Mouse (Mus musculus): ENCODE measurements around the gene Irf4. TPM values are rescaled to one million over a fixed set of nuclear protein-coding genes. Genes with fewer than 3 reads are reported as not detected.

The Irf4 gene
- polyA plus RNA-seq, 1 experiment from 2014 or later, result 0.09 TPM

DNA sequence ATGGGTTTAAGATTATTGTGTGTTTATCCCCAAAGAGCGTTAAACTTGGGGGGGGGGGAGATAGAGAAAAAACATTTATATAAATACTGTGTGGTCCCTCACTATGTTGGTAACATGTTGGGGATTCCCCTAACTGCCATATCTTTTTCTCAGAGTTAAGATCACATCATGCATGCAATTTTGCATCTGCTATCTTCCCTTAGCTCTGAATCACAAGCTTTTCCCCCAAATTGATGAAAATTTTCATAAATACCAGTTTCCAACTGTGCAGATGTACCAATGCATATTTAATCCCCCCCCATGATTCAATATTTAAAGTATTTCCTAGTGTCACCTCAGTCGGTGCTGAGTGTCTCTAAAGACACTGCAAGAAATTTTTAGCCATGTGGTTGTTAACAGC is 11.8 kb upstream of the Irf4 start:
- H3K4me2 ChIP-seq, result no peak overlapping the region
- no peak for DNase-seq
- H3K4me1 ChIP-seq (ENCODE audit: insufficient read depth), result no peaks in the 10 kb centered on the region
- WGBS, result 76% methylated on average over 2 of the region's 2 CpGs
- H3K27me3 ChIP-seq (ENCODE audit: insufficient read depth, low read length), result no peaks in the 10 kb centered on the region
- H3K4me3 ChIP-seq (ENCODE audit: low read depth, low read length), result no peak overlapping the region
- H3K36me3 ChIP-seq (ENCODE audit: insufficient read depth), result no peaks in the 10 kb centered on the region
- no peak overlapping the region for H3K9ac ChIP-seq
- no peak for TF ChIP-seq CTCF (IDR thresholded peaks at IDR 0.05; ENCODE audit: low read depth)
- H3K9me3 ChIP-seq (ENCODE audit: low read depth, low read length), result no peaks in the 10 kb centered on the region
- ATAC-seq (ENCODE audit: insufficient read depth), result no peak
- H3K27ac ChIP-seq (ENCODE audit: low read depth), result no peak overlapping the region

DNA sequence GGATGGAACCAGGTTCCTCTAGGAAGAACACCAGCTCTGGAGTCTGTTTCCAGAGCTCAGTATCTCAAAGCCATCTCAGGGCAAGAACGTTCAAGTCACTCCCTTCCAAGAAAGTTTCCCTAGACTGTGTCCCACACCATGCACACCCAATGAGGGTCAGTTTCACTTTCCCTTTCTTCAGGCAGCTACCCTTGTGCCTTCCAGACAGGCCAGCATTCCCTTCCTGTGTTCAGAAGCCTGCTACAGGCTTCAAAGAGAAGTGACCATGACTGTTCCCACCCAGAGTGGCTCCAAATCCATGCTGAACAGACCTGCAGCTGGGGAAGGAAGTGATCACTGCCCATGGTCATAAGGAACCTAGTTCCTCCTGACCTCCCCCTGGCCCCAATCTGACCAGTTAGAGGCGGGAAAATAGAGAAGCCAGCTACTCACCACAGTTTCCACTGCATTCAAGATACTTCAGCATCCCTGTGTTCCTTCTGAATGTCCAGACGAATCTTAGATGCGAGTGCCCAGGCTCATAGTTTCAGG is 10.7 kb upstream of the Irf4 start:
- WGBS, result 78% methylated on average over 4 of the region's 4 CpGs

DNA sequence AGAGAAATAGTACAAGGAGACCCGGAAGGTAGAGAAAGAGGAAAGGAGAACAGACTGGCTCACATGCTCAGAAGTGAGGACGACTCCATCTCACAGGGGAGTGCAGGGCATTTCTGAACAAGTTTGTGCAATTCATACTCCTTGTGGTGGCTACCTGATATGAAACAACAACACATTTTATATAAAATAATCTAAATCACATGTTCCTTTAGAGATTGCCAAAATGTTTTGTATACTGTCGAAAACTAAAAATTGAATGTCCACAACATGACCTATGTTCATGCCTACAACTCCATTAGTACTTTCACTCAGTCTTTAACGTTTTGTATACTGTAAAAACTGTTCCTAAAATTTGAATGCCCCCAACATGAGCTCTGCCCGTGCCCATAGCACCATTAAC is 7.9 kb upstream of the Irf4 start:
- Histone ChIP-seq H3K9me3 (ENCODE audit: low read depth, low read length) (no peaks in the 10 kb centered on the region), H3K36me3 (ENCODE audit: insufficient read depth) (no peaks in the 10 kb centered on the region), H3K27me3 (ENCODE audit: insufficient read depth, low read length) (no peaks in the 10 kb centered on the region), H3K27ac (ENCODE audit: low read depth) (no peak overlapping the region), H3K4me1 (ENCODE audit: insufficient read depth) (no peaks in the 10 kb centered on the region), H3K4me2 (no peak overlapping the region), H3K9ac (no peak overlapping the region), H3K4me3 (ENCODE audit: low read depth, low read length) (no peak overlapping the region)
- 70% methylated on average over 5 of the region's 5 CpGs for WGBS
- no peak for ATAC-seq (ENCODE audit: insufficient read depth)
- no peak for TF ChIP-seq CTCF (IDR thresholded peaks at IDR 0.05; ENCODE audit: low read depth)
- DNase-seq, result no peak

More for the DNA sequence above, 10.7 kb upstream of the Irf4 start:
- TF ChIP-seq CTCF (IDR thresholded peaks at IDR 0.05; ENCODE audit: low read depth), result no peak
- no peaks in the 10 kb centered on the region for H3K36me3 ChIP-seq (ENCODE audit: insufficient read depth)
- H3K27me3 ChIP-seq (ENCODE audit: insufficient read depth, low read length), result no peaks in the 10 kb centered on the region
- DNase-seq (no peak), ATAC-seq (ENCODE audit: insufficient read depth) (no peak)
- no peaks in the 10 kb centered on the region for H3K9me3 ChIP-seq (ENCODE audit: low read depth, low read length)
- no peak overlapping the region for H3K9ac ChIP-seq
- H3K27ac ChIP-seq (ENCODE audit: low read depth), result no peak overlapping the region
- no peaks in the 10 kb centered on the region for H3K4me1 ChIP-seq (ENCODE audit: insufficient read depth)
- no peak overlapping the region for H3K4me2 ChIP-seq
- no peak overlapping the region for H3K4me3 ChIP-seq (ENCODE audit: low read depth, low read length)

DNA sequence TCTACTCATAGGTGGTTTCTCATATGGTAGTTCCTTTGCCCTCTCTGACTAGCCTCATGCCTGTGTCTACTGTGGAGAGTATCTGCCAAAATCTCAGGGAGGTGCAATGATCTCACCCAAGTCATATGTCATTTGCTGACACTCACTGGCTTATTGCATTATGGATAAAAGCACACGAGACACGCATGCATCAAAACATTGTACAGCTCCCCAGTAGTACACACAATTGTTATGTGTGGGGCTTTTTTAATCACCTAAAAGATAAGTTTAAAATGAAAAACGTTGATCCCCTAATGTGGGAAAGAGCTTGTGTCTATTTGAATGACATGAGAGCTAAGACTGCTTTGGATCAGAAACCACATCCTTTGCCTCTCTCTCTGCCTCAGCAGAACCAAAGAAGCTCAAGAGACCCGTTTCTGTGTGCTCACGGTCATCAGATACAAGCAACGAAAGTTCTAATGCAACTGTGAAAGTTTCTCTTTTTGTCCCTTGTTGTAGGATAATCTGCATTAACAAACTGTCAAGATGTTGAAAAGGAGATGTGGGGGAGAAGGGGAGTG is 6.5 kb upstream of the Irf4 start:
- no peak for TF ChIP-seq CTCF (IDR thresholded peaks at IDR 0.05; ENCODE audit: low read depth)
- Histone ChIP-seq H3K36me3 (ENCODE audit: insufficient read depth) (no peaks in the 10 kb centered on the region), H3K4me1 (ENCODE audit: insufficient read depth) (no peaks in the 10 kb centered on the region), H3K27me3 (ENCODE audit: insufficient read depth, low read length) (peaks cover 6% of the 10 kb centered on the region; the same call in 1 of the 2 replicates), H3K9ac (no peak overlapping the region), H3K4me2 (no peak overlapping the region), H3K4me3 (ENCODE audit: low read depth, low read length) (no peak overlapping the region), H3K27ac (ENCODE audit: low read depth) (no peak overlapping the region), H3K9me3 (ENCODE audit: low read depth, low read length) (no peaks in the 10 kb centered on the region)
- no peak for ATAC-seq (ENCODE audit: insufficient read depth)
- 62% methylated on average over 6 of the region's 6 CpGs for WGBS
- no peak for DNase-seq

DNA sequence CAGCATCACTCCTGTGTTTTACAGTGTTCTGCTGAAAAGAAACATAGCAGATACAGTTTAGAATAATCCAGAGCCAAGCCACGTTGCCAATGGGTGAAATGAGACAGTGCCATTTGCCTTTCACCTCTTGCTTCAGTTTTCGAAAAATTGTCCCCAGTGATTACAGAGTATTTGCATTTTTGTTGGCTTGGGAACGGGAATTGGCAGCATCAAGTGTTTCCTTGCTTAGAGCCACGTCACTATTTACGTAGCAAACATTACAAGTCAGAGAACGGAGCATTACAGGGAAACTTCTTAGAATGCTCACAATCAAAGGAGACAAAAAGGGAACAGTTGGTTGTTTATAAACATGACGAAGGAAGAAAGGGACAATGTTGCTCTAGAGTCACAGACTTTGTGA is 3.9 kb upstream of the Irf4 start:
- H3K4me2 ChIP-seq, result no peak overlapping the region
- H3K9ac ChIP-seq, result no peak overlapping the region
- no peak overlapping the region for H3K4me3 ChIP-seq (ENCODE audit: low read depth, low read length)
- no peak for ATAC-seq (ENCODE audit: insufficient read depth)
- H3K27me3 ChIP-seq (ENCODE audit: insufficient read depth, low read length), result peaks cover 33% of the 10 kb centered on the region
- TF ChIP-seq CTCF (IDR thresholded peaks at IDR 0.05; ENCODE audit: low read depth), result no peak
- H3K9me3 ChIP-seq (ENCODE audit: low read depth, low read length), result no peaks in the 10 kb centered on the region
- no peaks in the 10 kb centered on the region for H3K36me3 ChIP-seq (ENCODE audit: insufficient read depth)
- no peaks in the 10 kb centered on the region for H3K4me1 ChIP-seq (ENCODE audit: insufficient read depth)
- 43% methylated on average over 7 of the region's 7 CpGs for WGBS
- DNase-seq, result no peak
- no peak overlapping the region for H3K27ac ChIP-seq (ENCODE audit: low read depth)

DNA sequence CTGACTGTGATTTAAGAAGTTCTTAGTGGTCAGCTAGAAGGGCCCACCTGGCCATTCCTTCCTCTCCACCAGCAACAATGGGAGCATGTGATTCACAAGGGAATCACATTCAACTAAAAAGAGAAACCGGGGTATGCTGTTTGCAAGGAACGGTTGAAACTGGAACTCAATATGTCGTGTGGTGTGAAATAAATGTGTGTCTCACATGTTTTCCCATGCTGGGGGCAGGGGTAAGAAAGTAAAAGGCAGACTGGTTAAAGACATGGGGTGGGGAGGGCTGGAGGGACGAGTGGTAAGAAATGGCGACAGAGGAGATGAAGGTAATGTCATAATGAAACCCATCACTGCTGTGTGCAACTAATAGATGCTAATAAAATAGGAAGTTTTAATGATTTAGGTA is 2.0 kb upstream of the Irf4 start:
- Histone ChIP-seq H3K36me3 (ENCODE audit: insufficient read depth) (no peaks in the 10 kb centered on the region), H3K27me3 (ENCODE audit: insufficient read depth, low read length) (peaks cover 52% of the 10 kb centered on the region), H3K4me3 (ENCODE audit: low read depth, low read length) (no peak overlapping the region), H3K4me2 (no peak overlapping the region), H3K27ac (ENCODE audit: low read depth) (no peak overlapping the region), H3K4me1 (ENCODE audit: insufficient read depth) (no peaks in the 10 kb centered on the region), H3K9me3 (ENCODE audit: low read depth, low read length) (no peaks in the 10 kb centered on the region), H3K9ac (no peak overlapping the region)
- DNase-seq, result no peak
- WGBS, result 61% methylated on average over 5 of the region's 5 CpGs
- ATAC-seq (ENCODE audit: insufficient read depth), result no peak
- no peak for TF ChIP-seq CTCF (IDR thresholded peaks at IDR 0.05; ENCODE audit: low read depth)

DNA sequence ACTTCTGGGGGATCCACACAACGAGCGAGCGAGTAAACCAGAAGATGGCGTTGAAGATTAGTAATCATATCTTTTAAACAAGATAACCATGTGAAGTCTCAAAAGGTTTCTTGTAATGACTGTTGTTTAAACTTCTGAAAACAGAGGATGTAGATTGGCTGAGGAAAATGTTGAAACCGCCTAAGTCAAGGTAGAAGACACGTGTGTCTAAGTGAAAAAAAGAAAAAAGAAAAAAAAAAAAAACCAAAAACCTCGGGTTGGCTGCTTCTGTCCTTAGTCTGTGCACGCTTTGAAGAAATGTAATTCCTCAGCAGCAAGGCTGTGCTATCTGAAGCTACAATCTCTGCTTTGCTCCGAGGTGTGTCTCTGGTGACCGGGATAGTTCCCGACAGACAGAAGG is 1.5 kb upstream of the Irf4 start:
- H3K4me3 ChIP-seq (ENCODE audit: low read depth, low read length), result no peak overlapping the region
- H3K9me3 ChIP-seq (ENCODE audit: low read depth, low read length), result no peaks in the 10 kb centered on the region
- ATAC-seq (ENCODE audit: insufficient read depth) (no peak), DNase-seq (no peak)
- H3K27ac ChIP-seq (ENCODE audit: low read depth), result no peak overlapping the region
- no peaks in the 10 kb centered on the region for H3K4me1 ChIP-seq (ENCODE audit: insufficient read depth)
- no peaks in the 10 kb centered on the region for H3K36me3 ChIP-seq (ENCODE audit: insufficient read depth)
- TF ChIP-seq CTCF (IDR thresholded peaks at IDR 0.05; ENCODE audit: low read depth), result no peak
- H3K27me3 ChIP-seq (ENCODE audit: insufficient read depth, low read length), result peaks cover 56% of the 10 kb centered on the region
- H3K4me2 ChIP-seq, result no peak overlapping the region
- 48% methylated on average over 11 of the region's 11 CpGs for WGBS
- H3K9ac ChIP-seq, result no peak overlapping the region
